Mouse (Mus musculus): ENCODE measurements at regions not wholly inside any gene's neighbourhood (a gene's known extent, or its start where the extent isn't known, plus 50 kb on each side); places are given as distances from the start of the nearest gene placed in this dataset.
"Not testable (repeated sequence)": the region's sequence is repeated elsewhere in the genome, so short reads cannot be mapped to it uniquely, and the experiment has no call there.

- Histone ChIP-seq H3K4me1 (no peaks in the 10 kb centered on the region), H3K9me3 (no peaks in the 10 kb centered on the region), H3K9ac (no peak overlapping the region), H3K27ac (no peak overlapping the region), H3K4me2 (replicated peaks) (no peak overlapping the region), H3K27me3 (no peaks in the 10 kb centered on the region), H3K4me3 (no peak overlapping the region), H3K36me3 (no peaks in the 10 kb centered on the region)
- no peak; the same call in 1 of the 2 replicates for ATAC-seq (ENCODE audit: insufficient number of reproducible peaks, insufficient read depth, low FRiP score, low TSS enrichment)
- 31% methylated on average over 8 of the region's 8 CpGs for WGBS
Observed at GRCm38 (mm10) chr6:99924181-99924580, 198.0 kb upstream of the Prok2 start.

- H3K4me1 ChIP-seq = no peaks in the 10 kb centered on the region
- 48% methylated on average over 5 of the region's 5 CpGs for WGBS
- no peaks in the 10 kb centered on the region for H3K36me3 ChIP-seq
- no peak for ATAC-seq (ENCODE audit: insufficient number of reproducible peaks, insufficient read depth, low FRiP score, low TSS enrichment)
- H3K4me2 ChIP-seq (replicated peaks) = no peak overlapping the region
- no peak overlapping the region for H3K27ac ChIP-seq
- no peak overlapping the region for H3K4me3 ChIP-seq
- H3K9ac ChIP-seq = no peak overlapping the region
- no peaks in the 10 kb centered on the region for H3K9me3 ChIP-seq
- no peaks in the 10 kb centered on the region for H3K27me3 ChIP-seq
Observed at GRCm38 (mm10) chr6:99921966-99922365, 195.8 kb upstream of the Prok2 start.

GRCm38 (mm10) chr6:99919816-99920562 lies 193.8 kb upstream of the Prok2 start:
- Histone ChIP-seq H3K27me3 (no peaks in the 10 kb centered on the region), H3K9me3 (no peaks in the 10 kb centered on the region), H3K4me3 (no peak overlapping the region), H3K4me1 (no peaks in the 10 kb centered on the region), H3K4me2 (replicated peaks) (no peak overlapping the region), H3K27ac (no peak overlapping the region), H3K36me3 (no peaks in the 10 kb centered on the region), H3K9ac (no peak overlapping the region)
- WGBS = 68% methylated on average over 7 of the region's 7 CpGs
- no peak for ATAC-seq (ENCODE audit: insufficient number of reproducible peaks, insufficient read depth, low FRiP score, low TSS enrichment)

GRCm38 (mm10) chr6:99918351-99918750 lies 192.2 kb upstream of the Prok2 start:
- no peaks in the 10 kb centered on the region for H3K4me1 ChIP-seq
- no peaks in the 10 kb centered on the region for H3K36me3 ChIP-seq
- H3K9me3 ChIP-seq = no peaks in the 10 kb centered on the region
- no peak overlapping the region for H3K4me2 ChIP-seq (replicated peaks)
- ATAC-seq (ENCODE audit: insufficient number of reproducible peaks, insufficient read depth, low FRiP score, low TSS enrichment) = no peak
- H3K27me3 ChIP-seq = no peaks in the 10 kb centered on the region
- H3K9ac ChIP-seq = no peak overlapping the region
- H3K4me3 ChIP-seq = no peak overlapping the region
- WGBS = 76% methylated on average over 3 of the region's 3 CpGs
- H3K27ac ChIP-seq = no peak overlapping the region

- peaks cover 6% of the 10 kb centered on the region; the same call in 1 of the 2 replicates for H3K27me3 ChIP-seq
- H3K4me1 ChIP-seq = peaks cover 10% of the 10 kb centered on the region; the same call in 1 of the 2 replicates
- 84% methylated on average over 7 of the region's 7 CpGs for WGBS
- ATAC-seq (ENCODE audit: insufficient number of reproducible peaks, insufficient read depth, low FRiP score, low TSS enrichment) = no peak
- H3K36me3 ChIP-seq = no peaks in the 10 kb centered on the region
- no peak overlapping the region for H3K9ac ChIP-seq
- H3K27ac ChIP-seq = no peak overlapping the region
- H3K4me2 ChIP-seq (replicated peaks) = no peak overlapping the region
- no peaks in the 10 kb centered on the region for H3K9me3 ChIP-seq
- no peak overlapping the region for H3K4me3 ChIP-seq
Observed at GRCm38 (mm10) chr6:99909921-99910320, 183.7 kb upstream of the Prok2 start.

- WGBS = 66% methylated on average over 7 of the region's 7 CpGs
- peaks cover 6% of the 10 kb centered on the region; the same call in 1 of the 2 replicates for H3K27me3 ChIP-seq
- H3K4me1 ChIP-seq = peaks cover 10% of the 10 kb centered on the region; the same call in 1 of the 2 replicates
- no peaks in the 10 kb centered on the region for H3K9me3 ChIP-seq
- no peak overlapping the region for H3K27ac ChIP-seq
- no peak overlapping the region for H3K9ac ChIP-seq
- ATAC-seq (ENCODE audit: insufficient number of reproducible peaks, insufficient read depth, low FRiP score, low TSS enrichment) = no peak
- H3K4me2 ChIP-seq (replicated peaks) = no peak overlapping the region
- no peak overlapping the region for H3K4me3 ChIP-seq
- H3K36me3 ChIP-seq = no peaks in the 10 kb centered on the region
Observed at GRCm38 (mm10) chr6:99909459-99909858, 183.3 kb upstream of the Prok2 start.

- 91% methylated on average over 3 of the region's 3 CpGs for WGBS
Observed at GRCm38 (mm10) chr6:99908066-99908465, 181.9 kb upstream of the Prok2 start.

GRCm38 (mm10) chr6:99905194-99905593 lies 179.0 kb upstream of the Prok2 start:
- H3K9me3 ChIP-seq = no peaks in the 10 kb centered on the region
- H3K9ac ChIP-seq = no peak overlapping the region
- peaks cover 2% of the 10 kb centered on the region; the same call in 1 of the 2 replicates for H3K27me3 ChIP-seq
- peaks cover 10% of the 10 kb centered on the region; the same call in 1 of the 2 replicates for H3K4me1 ChIP-seq
- no peak overlapping the region for H3K27ac ChIP-seq
- ATAC-seq (ENCODE audit: insufficient number of reproducible peaks, insufficient read depth, low FRiP score, low TSS enrichment) = no peak
- no peaks in the 10 kb centered on the region for H3K36me3 ChIP-seq
- H3K4me2 ChIP-seq (replicated peaks) = no peak overlapping the region
- H3K4me3 ChIP-seq = no peak overlapping the region
- 84% methylated on average over 5 of the region's 5 CpGs for WGBS

More at GRCm38 (mm10) chr6:99908066-99908465, 181.9 kb upstream of the Prok2 start:
- Histone ChIP-seq H3K4me1 (peaks cover 10% of the 10 kb centered on the region; the same call in 1 of the 2 replicates), H3K27me3 (peaks cover 6% of the 10 kb centered on the region; the same call in 1 of the 2 replicates), H3K9ac (no peak overlapping the region), H3K36me3 (no peaks in the 10 kb centered on the region), H3K4me3 (no peak overlapping the region), H3K27ac (no peak overlapping the region), H3K4me2 (replicated peaks) (no peak overlapping the region), H3K9me3 (no peaks in the 10 kb centered on the region)
- no peak for ATAC-seq (ENCODE audit: insufficient number of reproducible peaks, insufficient read depth, low FRiP score, low TSS enrichment)

GRCm38 (mm10) chr6:99904607-99905006 lies 178.4 kb upstream of the Prok2 start:
- Histone ChIP-seq H3K4me1 (peaks cover 5% of the 10 kb centered on the region; the same call in 1 of the 2 replicates), H3K27ac (no peak overlapping the region), H3K36me3 (no peaks in the 10 kb centered on the region), H3K4me2 (replicated peaks) (no peak overlapping the region), H3K27me3 (peaks cover 3% of the 10 kb centered on the region; the same call in 1 of the 2 replicates), H3K9me3 (no peaks in the 10 kb centered on the region), H3K9ac (no peak overlapping the region), H3K4me3 (no peak overlapping the region)
- ATAC-seq (ENCODE audit: insufficient number of reproducible peaks, insufficient read depth, low FRiP score, low TSS enrichment) = no peak
- WGBS = 77% methylated on average over 4 of the region's 4 CpGs

- not testable (repeated sequence) for H3K4me1 ChIP-seq; H3K27me3 ChIP-seq; H3K4me3 ChIP-seq; H3K27ac ChIP-seq; H3K9ac ChIP-seq; H3K36me3 ChIP-seq; H3K9me3 ChIP-seq; ATAC-seq (ENCODE audit: insufficient number of reproducible peaks, insufficient read depth, low FRiP score, low TSS enrichment); H3K4me2 ChIP-seq (replicated peaks)
Observed at GRCm38 (mm10) chr6:99904044-99904443, 177.9 kb upstream of the Prok2 start.

GRCm38 (mm10) chr6:99901564-99901963 lies 175.4 kb upstream of the Prok2 start:
- H3K4me3 ChIP-seq = no peak overlapping the region
- H3K4me1 ChIP-seq = peaks cover 3% of the 10 kb centered on the region; the same call in 1 of the 2 replicates
- peaks cover 3% of the 10 kb centered on the region; the same call in 1 of the 2 replicates for H3K27me3 ChIP-seq
- no peaks in the 10 kb centered on the region for H3K36me3 ChIP-seq
- 84% methylated on average over 3 of the region's 3 CpGs for WGBS
- ATAC-seq (ENCODE audit: insufficient number of reproducible peaks, insufficient read depth, low FRiP score, low TSS enrichment) = no peak
- H3K4me2 ChIP-seq (replicated peaks) = no peak overlapping the region
- H3K27ac ChIP-seq = no peak overlapping the region
- no peak overlapping the region for H3K9ac ChIP-seq
- H3K9me3 ChIP-seq = no peaks in the 10 kb centered on the region

- Histone ChIP-seq H3K4me2 (replicated peaks) (no peak overlapping the region), H3K9me3 (no peaks in the 10 kb centered on the region), H3K36me3 (no peaks in the 10 kb centered on the region), H3K4me1 (peaks cover 3% of the 10 kb centered on the region; the same call in 1 of the 2 replicates), H3K27ac (no peak overlapping the region), H3K9ac (no peak overlapping the region), H3K4me3 (no peak overlapping the region), H3K27me3 (peaks cover 3% of the 10 kb centered on the region; the same call in 1 of the 2 replicates)
- 90% methylated on average over 5 of the region's 5 CpGs for WGBS
- no peak for ATAC-seq (ENCODE audit: insufficient number of reproducible peaks, insufficient read depth, low FRiP score, low TSS enrichment)
Observed at GRCm38 (mm10) chr6:99901146-99901545, 175.0 kb upstream of the Prok2 start.
